Mouse (Mus musculus): Measurements from ENCODE around the gene Smim20. TPM values are rescaled to one million over a fixed set of nuclear protein-coding genes. Genes with fewer than 3 reads are reported as not detected.
A peak's percentile ranks its signal among the peaks of the same experiment; 100 is the strongest.

Gene Smim20
- total RNA-seq, 2 experiments from 2014 or later: 41.4 to 48.1 TPM

DNA sequence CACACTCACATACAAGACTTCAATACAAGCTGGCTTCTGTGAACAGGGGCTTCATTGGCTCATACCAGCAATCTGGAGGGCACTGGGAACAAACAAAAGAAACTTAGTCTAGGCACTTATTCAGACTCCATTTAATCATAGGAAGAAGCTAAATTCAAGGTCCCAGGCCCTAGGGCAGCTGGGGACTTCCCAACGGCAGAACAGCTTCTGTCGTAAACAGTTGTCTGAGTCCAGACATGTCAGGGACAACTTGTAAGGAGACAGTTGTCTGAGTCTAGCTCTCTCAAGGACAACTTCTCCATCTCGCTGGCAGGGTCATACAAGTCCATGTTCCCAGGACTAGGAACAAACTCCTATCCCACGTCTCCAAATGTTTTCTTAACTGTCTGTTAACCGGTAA, 2.8 kb upstream of the Smim20 start:
- no peak for DNase-seq (ENCODE audit: low spot score in 2 of 2)

- DNase-seq (ENCODE audit: low spot score in 2 of 2): no peak
These were observed 1.1 kb upstream of the Smim20 start for GRCm38 (mm10) chr5:53265740-53266139.

- DNase-seq (ENCODE audit: low spot score in 2 of 2): no peak
These were observed 702 bp upstream of the Smim20 start for GRCm38 (mm10) chr5:53266181-53266580.

- peak in 1 of 2 experiments; percentile 33 for DNase-seq (ENCODE audit: low spot score in 2 of 2)
These were observed 1.3 kb downstream of the Smim20 start for GRCm38 (mm10) chr5:53268095-53268692.

DNA sequence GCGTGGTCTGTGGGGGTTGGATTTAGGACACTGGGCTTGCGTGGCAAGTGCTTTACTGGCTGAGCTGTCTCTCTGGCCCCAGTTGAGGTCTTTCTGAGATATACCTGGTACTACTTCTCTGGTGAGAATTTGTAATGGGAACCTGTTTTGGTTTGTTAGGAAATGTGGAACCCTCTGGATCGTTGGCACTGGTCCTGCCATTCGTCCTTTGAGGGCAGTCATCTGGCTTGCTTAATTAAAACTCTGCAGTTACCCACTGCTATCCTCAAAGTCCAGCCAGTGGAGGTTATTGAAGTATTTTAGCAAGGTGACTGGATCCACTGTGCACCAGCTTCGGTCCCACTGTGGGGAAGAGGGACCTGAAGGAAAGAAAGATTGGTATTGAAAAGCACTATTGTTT, 2.9 kb downstream of the Smim20 start:
- DNase-seq (ENCODE audit: low spot score in 2 of 2): no peak

GRCm38 (mm10) chr5:53270947-53271711, 4.2 kb downstream of the Smim20 start:
- no peak for DNase-seq (ENCODE audit: low spot score in 2 of 2)

- DNase-seq (ENCODE audit: low spot score in 2 of 2): no peak
These were observed 5.7 kb downstream of the Smim20 start for GRCm38 (mm10) chr5:53272626-53273025.

DNA sequence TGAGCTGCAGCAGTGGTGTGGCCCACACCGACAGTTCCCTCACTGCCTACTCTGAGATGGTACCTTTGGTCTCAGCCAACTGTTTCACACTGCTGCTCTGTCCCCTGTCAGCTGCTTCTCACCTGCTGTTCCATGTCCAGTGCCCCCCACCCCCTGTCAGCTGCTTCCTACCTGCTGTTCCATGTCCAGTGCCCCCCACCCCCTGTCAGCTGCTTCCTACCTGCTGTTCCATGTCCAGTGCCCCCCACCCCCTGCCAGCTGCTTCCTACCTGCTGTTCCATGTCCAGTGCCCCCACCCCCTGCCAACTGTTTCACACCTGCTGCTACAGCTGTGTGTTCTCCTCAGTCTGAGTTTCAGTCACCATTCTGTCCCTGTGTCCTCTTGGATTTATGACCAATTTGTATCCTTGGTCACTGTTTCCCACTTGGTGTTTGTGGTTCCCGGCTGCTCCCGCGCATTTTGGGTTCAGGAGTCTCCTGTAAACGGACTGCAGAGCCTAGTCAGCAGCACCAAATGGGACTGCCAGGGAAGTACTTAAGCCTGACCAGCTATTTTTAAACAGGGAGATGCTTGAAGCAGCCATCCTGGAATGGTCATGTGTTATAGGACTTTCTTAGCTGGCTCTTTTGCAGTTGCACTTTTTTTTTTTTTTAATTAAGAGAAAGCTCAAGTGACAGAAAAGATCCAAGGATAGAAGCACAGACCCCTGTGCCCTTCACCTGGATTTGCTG, 7.0 kb downstream of the Smim20 start:
- no peak for DNase-seq (ENCODE audit: low spot score in 2 of 2)

DNA sequence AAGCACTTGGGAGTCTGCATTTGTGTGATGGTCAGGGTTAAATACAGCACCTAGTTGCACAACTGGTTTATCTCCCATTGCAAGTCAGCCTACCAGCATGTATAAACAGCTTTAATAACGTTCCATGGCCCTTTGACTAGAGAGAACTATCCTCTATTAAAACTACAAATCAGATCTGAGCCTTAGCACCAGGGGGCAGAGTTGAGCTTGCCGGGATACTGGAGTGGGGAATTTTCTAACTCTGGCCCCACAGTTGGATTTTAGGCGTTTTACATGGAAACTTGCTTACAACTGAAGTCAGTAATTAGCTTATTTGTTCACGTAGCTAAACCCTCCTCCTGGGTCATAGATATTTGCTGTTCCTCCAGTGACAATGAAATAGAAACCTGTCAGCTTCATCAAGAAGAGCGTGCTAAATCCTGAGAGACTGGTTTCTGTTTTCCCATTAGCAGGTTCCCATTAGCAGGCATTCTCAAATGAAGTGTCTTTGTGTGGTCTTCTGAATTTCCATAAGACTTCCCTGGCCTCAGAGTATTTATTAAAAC, 8.0 kb downstream of the Smim20 start:
- peak in 1 of 2 experiments; percentile 42 for DNase-seq (ENCODE audit: low spot score in 2 of 2)

- DNase-seq (ENCODE audit: low spot score in 2 of 2): no peak
These were observed 8.5 kb downstream of the Smim20 start for GRCm38 (mm10) chr5:53275376-53275775.

DNA sequence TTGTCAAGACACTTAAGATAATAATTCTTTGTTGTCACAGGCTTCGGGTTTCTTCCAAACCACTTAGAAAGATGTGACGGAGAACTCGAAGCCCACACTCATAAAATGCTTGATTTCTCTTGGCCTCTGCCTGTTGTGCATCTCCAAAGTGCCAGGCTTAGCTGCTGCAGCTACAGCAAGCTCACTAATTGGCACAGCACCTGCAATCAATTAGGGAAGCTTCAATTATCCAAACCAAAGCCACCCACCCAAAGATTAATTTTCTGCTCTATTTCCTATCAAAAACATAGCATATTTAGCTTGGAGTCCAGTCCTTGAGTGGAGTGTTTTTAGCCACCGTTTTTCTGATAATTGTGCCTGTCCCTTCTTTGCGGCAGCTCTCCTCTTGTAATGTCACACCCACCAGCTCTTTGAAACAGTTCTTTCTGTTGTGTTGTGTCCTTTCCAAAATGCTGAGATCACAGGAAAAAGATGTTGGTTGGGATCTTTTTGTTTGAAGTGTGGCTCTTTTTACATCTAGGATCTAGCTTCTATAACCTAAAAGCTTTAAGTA, 9.7 kb downstream of the Smim20 start:
- DNase-seq (ENCODE audit: low spot score in 2 of 2): no peak

- no peak for DNase-seq (ENCODE audit: low spot score in 2 of 2)
These were observed 10.9 kb downstream of the Smim20 start for GRCm38 (mm10) chr5:53277716-53278263.

- no peak for DNase-seq (ENCODE audit: low spot score in 2 of 2)
These were observed 12.4 kb downstream of the Smim20 start for GRCm38 (mm10) chr5:53279216-53279813.

- DNase-seq (ENCODE audit: low spot score in 2 of 2): no peak
These were observed 15.6 kb downstream of the Smim20 start for GRCm38 (mm10) chr5:53282487-53282886.

DNA sequence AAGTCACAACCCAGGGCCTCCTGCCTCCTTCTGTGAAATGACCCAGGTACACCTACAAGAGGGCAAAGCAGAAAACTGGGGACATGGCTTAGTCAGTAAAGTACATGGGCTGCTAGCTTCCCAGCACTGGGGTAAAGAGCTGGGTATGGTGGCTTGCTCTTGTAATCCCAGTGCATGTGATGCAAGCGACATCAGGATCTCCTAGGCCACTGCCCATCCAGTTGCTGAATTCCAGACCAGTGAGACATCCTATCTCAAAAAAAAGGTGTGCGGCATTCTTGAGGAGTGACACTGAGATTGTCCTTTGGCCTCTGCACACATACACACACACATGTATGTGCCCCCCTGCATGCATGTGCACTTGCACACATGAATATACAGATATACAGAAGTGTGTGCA, 19.5 kb downstream of the Smim20 start:
- DNase-seq (ENCODE audit: low spot score in 2 of 2): no peak

DNA sequence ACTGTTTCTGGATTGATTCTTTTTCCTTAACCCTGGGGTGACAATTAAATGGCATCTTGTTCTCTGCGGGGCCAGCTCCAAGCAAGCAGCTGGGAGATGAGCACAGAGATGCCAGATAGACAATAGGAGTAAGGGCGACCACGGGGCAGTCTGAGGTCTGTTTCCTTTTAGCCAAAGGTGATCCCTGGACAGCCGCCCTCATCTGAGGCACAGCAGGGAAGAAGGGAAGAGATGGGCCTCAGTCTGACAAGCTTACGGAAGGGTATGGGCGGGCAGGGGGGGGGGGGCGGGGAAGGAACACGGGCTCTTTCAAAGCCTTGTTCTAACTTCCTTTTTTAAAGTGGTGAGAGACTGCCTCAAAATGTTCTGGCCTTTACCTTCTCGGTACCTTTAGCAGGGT, 22.6 kb downstream of the Smim20 start:
- no peak for DNase-seq (ENCODE audit: low spot score in 2 of 2)

DNA sequence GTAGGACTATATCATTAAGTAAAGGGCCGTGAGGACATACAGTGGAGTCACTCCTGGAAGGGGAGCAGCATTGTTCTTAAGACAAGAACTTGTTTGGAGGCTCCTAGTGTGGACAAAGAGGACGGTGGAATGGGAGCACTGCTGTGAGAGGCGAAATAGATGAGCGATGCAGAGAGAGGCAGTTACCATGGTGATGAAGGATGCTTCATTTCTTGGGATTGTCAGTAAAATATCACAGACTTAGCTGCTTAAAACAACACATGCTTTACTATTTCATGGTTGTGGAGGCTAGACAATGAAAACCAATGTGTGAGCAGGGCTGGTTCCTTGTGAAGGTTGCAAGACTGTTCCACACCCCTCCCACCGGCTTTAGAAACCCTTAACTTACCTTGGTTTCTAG, 27.7 kb downstream of the Smim20 start:
- DNase-seq (ENCODE audit: low spot score in 2 of 2): no peak

DNA sequence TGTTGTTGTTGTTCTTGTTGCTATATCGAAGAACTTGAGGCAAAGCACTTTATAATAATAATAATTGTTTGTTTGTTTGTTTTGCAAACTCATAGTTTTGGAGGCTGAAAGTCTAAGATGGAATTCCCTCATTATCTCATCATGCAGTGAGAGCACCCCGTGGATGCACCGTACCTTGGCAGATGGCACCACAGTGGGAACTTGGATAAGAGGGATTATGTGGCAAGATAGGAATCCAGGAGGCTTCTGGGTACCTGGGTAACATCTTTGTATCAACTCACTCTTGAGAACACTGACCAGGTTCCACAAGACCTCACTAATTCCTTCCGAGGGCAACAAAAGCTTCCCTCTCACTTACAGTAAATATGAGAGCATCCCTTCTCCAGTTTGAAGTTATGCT, 30.1 kb downstream of the Smim20 start:
- DNase-seq (ENCODE audit: low spot score in 2 of 2): no peak

DNA sequence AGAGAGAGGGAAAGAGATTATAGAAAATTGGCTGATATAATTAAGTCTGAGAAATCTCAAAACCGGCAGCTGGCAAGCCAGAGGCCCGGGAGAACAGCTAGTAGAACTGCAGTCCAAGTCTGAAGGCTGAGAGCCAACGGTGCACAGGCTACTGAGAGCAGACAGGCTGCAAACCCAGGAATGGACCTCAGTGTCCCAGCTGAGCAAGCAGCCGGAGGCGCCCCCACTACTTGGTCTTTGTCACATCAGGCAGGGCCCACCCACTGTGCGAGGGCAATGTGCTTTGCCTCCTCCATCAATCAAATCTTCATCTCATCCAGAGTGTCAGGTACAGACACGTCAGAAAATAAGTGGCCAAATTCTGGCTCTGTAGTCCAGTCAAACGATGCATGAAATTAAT, 34.6 kb downstream of the Smim20 start:
- no peak for DNase-seq (ENCODE audit: low spot score in 2 of 2)

DNA sequence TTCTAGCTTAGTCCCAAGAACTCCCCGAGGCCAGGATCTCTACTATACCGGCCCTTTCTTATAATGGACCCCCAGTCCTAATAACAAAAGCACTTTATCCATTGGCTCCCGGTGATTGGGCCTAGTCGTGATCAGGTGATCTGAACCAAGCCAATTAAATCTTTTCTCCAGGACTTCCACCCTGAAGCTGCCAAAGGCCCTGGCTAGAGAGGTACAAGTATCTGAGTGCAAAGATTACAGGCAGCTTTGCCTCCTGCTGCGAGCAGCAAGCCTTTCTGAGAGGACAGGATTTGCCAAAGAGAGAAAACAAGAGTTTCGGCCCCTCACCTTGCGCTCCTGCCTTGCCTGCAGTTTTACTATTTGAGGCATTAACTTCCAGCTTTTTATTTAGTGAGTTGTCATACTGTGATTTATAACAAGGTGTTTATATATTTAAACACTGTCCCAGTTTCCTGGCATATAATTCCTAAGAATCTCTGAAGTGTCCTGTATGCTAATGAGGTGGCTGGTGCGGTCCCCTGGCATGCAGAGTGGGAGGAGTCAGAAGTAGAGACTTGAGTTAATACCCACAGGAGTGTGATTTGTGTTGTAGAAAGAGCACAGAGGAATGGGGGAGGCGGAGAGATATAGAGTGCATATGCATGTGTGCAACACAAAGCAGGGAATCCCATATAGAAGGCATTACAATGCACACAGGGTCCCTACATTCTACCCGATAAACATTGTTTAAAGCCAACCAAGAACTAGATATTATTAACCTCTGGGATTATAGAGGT, 36.2 kb downstream of the Smim20 start:
- DNase-seq (ENCODE audit: low spot score in 2 of 2): no peak
